Mouse (Mus musculus): Measurements from ENCODE around the gene Adamts8. TPM values are rescaled to one million over a fixed set of nuclear protein-coding genes. Genes with fewer than 3 reads are reported as not detected.

Adamts8 gene
- polyA plus RNA-seq, 1 experiment from 2014 or later = 0.13 TPM

DNA sequence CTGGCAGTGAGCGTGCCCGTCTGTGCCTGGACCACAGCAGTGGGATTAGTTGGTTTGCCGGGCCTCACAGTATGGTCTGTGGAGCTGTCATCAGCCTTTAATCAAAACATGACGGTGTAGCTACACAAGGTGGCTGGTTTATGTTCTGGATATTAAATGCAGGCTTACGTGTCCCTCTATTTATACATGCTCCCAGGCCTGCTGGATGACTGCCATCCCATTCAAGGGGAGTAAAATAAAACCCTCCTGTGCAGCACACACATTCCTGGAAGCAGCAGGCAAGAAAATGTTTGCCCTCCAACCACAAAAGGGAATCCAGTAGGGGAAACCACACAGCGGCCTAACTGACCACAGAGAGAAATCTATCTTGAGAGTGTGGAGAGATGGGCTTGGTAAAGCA, 43.4 kb downstream of the Adamts8 start:
- no peak for ATAC-seq (ENCODE audit: insufficient read depth)
- Histone ChIP-seq H3K27me3 (peaks cover 3% of the 10 kb centered on the region; the same call in 1 of the 2 replicates), H3K9me3 (replicated peaks) (no peaks in the 10 kb centered on the region), H3K36me3 (replicated peaks) (no peaks in the 10 kb centered on the region), H3K4me3 (replicated peaks) (no peak overlapping the region), H3K27ac (replicated peaks) (no peak overlapping the region), H3K4me2 (no peak overlapping the region), H3K9ac (no peak overlapping the region), H3K4me1 (replicated peaks) (no peaks in the 10 kb centered on the region)
- 52% methylated on average over 6 of the region's 6 CpGs for WGBS (ENCODE audit: insufficient replicate concordance)

DNA sequence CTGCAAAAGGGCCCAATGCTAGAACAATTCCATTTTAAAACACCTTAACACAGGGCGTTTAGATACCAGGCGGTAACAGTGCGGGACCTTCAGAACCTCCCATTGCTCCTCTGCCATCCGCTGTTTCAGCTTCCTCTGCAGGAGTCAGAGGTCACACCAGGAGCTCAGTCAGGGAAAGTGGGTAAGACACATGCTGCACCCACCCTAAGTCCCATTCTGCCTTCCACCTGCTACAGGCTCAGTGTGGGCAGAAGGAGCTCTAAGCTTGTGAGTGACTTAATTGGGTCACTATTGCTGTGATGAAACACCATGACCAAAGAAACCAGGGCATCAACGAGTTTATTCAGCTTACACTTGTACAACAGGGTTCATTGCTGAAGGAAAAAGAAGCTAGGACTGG, 50.7 kb downstream of the Adamts8 start:
- 62% methylated on average over 5 of the region's 5 CpGs for WGBS (ENCODE audit: insufficient replicate concordance)
- ATAC-seq (ENCODE audit: insufficient read depth) = no peak
- no peak overlapping the region for H3K4me3 ChIP-seq (replicated peaks)
- no peak overlapping the region for H3K4me2 ChIP-seq
- H3K27ac ChIP-seq (replicated peaks) = no peak overlapping the region
- no peak overlapping the region for H3K9ac ChIP-seq
- no peaks in the 10 kb centered on the region for H3K4me1 ChIP-seq (replicated peaks)
- H3K9me3 ChIP-seq (replicated peaks) = no peaks in the 10 kb centered on the region
- no peaks in the 10 kb centered on the region for H3K27me3 ChIP-seq
- no peaks in the 10 kb centered on the region for H3K36me3 ChIP-seq (replicated peaks)

- H3K4me1 ChIP-seq (replicated peaks) = no peaks in the 10 kb centered on the region
- H3K36me3 ChIP-seq (replicated peaks) = no peaks in the 10 kb centered on the region
- 60% methylated on average over 12 of the region's 12 CpGs for WGBS (ENCODE audit: insufficient replicate concordance)
- no peak overlapping the region for H3K27ac ChIP-seq (replicated peaks)
- H3K27me3 ChIP-seq = no peaks in the 10 kb centered on the region
- no peak overlapping the region for H3K4me2 ChIP-seq
- ATAC-seq (ENCODE audit: insufficient read depth) = no peak
- no peaks in the 10 kb centered on the region for H3K9me3 ChIP-seq (replicated peaks)
- H3K9ac ChIP-seq = no peak overlapping the region
- no peak overlapping the region for H3K4me3 ChIP-seq (replicated peaks)
Observed at GRCm38 (mm10) chr9:30996590-30997562, 54.5 kb downstream of the Adamts8 start.

DNA sequence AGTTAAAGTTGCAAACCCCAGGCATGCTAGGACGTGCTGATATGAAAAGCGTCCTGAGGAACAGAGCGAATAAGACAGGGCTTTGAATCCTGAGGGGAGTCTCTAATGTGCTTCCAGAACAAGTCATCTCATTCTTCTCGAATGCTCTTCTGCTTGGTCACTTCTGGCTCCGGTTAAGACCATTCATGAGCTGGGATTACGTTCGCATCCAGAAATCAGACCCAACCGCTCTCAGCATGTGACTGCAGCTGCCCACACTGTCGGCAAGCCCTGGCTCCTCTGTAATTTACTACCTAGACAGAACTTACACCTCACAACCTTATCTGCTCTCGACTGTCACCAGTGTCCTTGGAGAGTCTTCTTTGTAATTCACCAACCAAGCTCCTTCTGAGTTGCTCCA, 58.3 kb downstream of the Adamts8 start:
- Histone ChIP-seq H3K4me3 (replicated peaks) (no peak overlapping the region), H3K27ac (replicated peaks) (no peak overlapping the region), H3K9ac (no peak overlapping the region), H3K36me3 (replicated peaks) (no peaks in the 10 kb centered on the region), H3K4me1 (replicated peaks) (no peaks in the 10 kb centered on the region), H3K4me2 (no peak overlapping the region), H3K27me3 (no peaks in the 10 kb centered on the region), H3K9me3 (replicated peaks) (no peaks in the 10 kb centered on the region)
- 66% methylated on average over 10 of the region's 10 CpGs for WGBS (ENCODE audit: insufficient replicate concordance)
- ATAC-seq (ENCODE audit: insufficient read depth) = no peak

DNA sequence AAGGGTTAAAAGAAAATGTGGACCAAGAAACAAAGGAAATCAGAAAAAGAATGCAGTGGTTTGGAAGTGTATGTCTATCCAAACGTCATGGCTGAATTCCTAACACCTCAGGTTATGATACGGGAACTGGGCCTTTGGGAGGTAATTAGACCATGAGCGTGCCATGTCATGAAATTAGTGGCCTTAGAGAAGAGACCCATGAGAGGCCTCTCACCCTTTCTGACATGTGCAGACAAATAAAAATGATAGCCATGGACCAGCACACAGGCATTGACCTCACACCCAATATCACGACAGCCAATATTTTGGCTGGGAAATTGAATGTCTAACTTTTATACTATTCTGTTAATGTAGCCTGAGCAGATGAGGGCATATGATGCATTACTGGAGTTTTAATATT, 60.2 kb downstream of the Adamts8 start:
- no peaks in the 10 kb centered on the region for H3K27me3 ChIP-seq
- 63% methylated on average over 4 of the region's 4 CpGs for WGBS (ENCODE audit: insufficient replicate concordance)
- ATAC-seq (ENCODE audit: insufficient read depth) = no peak

DNA sequence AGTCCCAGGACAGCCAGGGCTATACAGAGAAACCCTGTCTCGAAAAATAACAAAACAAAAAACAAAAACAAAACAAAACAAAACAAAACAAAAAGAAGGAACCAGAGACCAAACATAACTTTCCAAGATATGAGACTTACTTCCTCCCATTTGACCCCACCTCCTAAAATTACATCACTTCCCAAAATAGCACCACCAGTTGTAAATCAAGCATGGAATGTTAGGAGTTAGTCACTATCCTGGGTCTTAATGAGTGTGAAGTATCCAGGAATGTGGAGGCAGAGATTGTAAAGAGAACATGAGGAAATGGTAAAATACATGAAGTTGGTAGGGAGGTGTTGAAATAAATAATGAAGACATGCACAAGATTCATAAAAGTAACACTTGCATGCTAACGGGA, 67.0 kb downstream of the Adamts8 start:
- no peaks in the 10 kb centered on the region for H3K36me3 ChIP-seq (replicated peaks)
- H3K4me1 ChIP-seq (replicated peaks) = no peaks in the 10 kb centered on the region
- H3K27me3 ChIP-seq = no peaks in the 10 kb centered on the region
- no peak overlapping the region for H3K27ac ChIP-seq (replicated peaks)
- H3K9me3 ChIP-seq (replicated peaks) = no peaks in the 10 kb centered on the region
- no peak overlapping the region for H3K4me3 ChIP-seq (replicated peaks)
- no peak overlapping the region for H3K4me2 ChIP-seq
- ATAC-seq (ENCODE audit: insufficient read depth) = no peak
- no peak overlapping the region for H3K9ac ChIP-seq
- 51% methylated on average over 2 of the region's 2 CpGs for WGBS (ENCODE audit: insufficient replicate concordance)

More for the DNA sequence above, 60.2 kb downstream of the Adamts8 start:
- Histone ChIP-seq H3K9me3 (replicated peaks) (no peaks in the 10 kb centered on the region), H3K27ac (replicated peaks) (no peak overlapping the region), H3K9ac (no peak overlapping the region), H3K4me3 (replicated peaks) (no peak overlapping the region), H3K4me2 (no peak overlapping the region), H3K36me3 (replicated peaks) (no peaks in the 10 kb centered on the region), H3K4me1 (replicated peaks) (no peaks in the 10 kb centered on the region)

- H3K27ac ChIP-seq (replicated peaks) = no peak overlapping the region
- no peaks in the 10 kb centered on the region for H3K9me3 ChIP-seq (replicated peaks)
- H3K27me3 ChIP-seq = no peaks in the 10 kb centered on the region
- no peak for ATAC-seq (ENCODE audit: insufficient read depth)
- H3K9ac ChIP-seq = no peak overlapping the region
- no peaks in the 10 kb centered on the region for H3K36me3 ChIP-seq (replicated peaks)
- H3K4me1 ChIP-seq (replicated peaks) = no peaks in the 10 kb centered on the region
- H3K4me3 ChIP-seq (replicated peaks) = no peak overlapping the region
- WGBS (ENCODE audit: insufficient replicate concordance) = 36% methylated on average over 3 of the region's 3 CpGs
- no peak overlapping the region for H3K4me2 ChIP-seq
Observed at GRCm38 (mm10) chr9:31010040-31010439, 67.7 kb downstream of the Adamts8 start.

DNA sequence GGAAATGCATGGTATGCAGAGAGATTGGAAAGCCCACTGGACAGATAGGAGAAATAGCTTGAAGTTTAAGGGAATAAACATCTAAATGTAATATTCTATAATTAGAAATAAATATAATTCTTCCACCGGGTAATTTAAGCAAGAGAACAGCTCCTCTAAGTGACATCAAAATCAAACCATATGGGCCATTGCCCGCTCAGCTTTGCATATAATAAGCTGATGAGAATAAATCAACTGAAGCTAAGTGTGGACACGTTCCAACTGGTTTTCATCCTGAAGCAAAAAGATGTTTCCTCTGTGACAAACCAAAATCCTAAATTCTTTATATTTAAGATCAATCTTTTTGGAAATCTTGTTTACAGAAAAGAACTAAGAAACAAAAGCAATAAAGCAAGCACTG, 68.4 kb downstream of the Adamts8 start:
- Histone ChIP-seq H3K27ac (replicated peaks) (no peak overlapping the region), H3K9me3 (replicated peaks) (no peaks in the 10 kb centered on the region), H3K4me3 (replicated peaks) (no peak overlapping the region), H3K9ac (no peak overlapping the region), H3K4me1 (replicated peaks) (no peaks in the 10 kb centered on the region), H3K27me3 (no peaks in the 10 kb centered on the region), H3K4me2 (no peak overlapping the region), H3K36me3 (replicated peaks) (no peaks in the 10 kb centered on the region)
- WGBS (ENCODE audit: insufficient replicate concordance) = 59% methylated on average over 3 of the region's 3 CpGs
- ATAC-seq (ENCODE audit: insufficient read depth) = no peak

- no peak overlapping the region for H3K4me2 ChIP-seq
- no peak overlapping the region for H3K4me3 ChIP-seq (replicated peaks)
- 9% methylated on average over 1 of the region's 1 CpGs for whole genome bisulfite sequencing (ENCODE audit: insufficient replicate concordance)
- no peaks in the 10 kb centered on the region for H3K9me3 ChIP-seq (replicated peaks)
- H3K9ac ChIP-seq = no peak overlapping the region
- ATAC-seq (ENCODE audit: insufficient read depth) = no peak
- H3K4me1 ChIP-seq (replicated peaks) = no peaks in the 10 kb centered on the region
- H3K27ac ChIP-seq (replicated peaks) = no peak overlapping the region
- H3K36me3 ChIP-seq (replicated peaks) = no peaks in the 10 kb centered on the region
- no peaks in the 10 kb centered on the region for H3K27me3 ChIP-seq
Observed at GRCm38 (mm10) chr9:31011533-31011932, 69.2 kb downstream of the Adamts8 start.

GRCm38 (mm10) chr9:31012674-31013073, 70.3 kb downstream of the Adamts8 start:
- WGBS (ENCODE audit: insufficient replicate concordance) = 59% methylated on average over 4 of the region's 4 CpGs

DNA sequence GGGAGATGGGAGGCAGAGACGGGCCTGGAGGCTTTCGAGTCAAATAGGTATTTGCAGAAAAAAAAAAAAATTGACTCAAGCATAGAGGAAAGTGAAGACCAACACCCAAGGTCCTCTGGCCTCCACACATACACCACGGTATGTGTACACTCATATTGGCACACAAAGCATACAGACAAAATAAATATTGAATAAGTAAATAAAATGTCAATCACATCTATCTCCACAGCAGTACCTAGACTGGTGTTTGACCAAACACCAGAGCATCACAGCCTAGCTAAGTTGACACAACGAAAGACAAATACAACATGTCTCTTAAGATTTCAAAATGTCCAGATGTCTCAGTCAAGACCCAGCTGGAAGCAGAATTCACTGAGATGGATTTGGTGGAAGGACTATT, 71.1 kb downstream of the Adamts8 start:
- Histone ChIP-seq H3K4me3 (replicated peaks) (no peak overlapping the region), H3K9ac (no peak overlapping the region), H3K36me3 (replicated peaks) (no peaks in the 10 kb centered on the region), H3K4me2 (no peak overlapping the region), H3K27me3 (no peaks in the 10 kb centered on the region), H3K27ac (replicated peaks) (no peak overlapping the region), H3K9me3 (replicated peaks) (no peaks in the 10 kb centered on the region), H3K4me1 (replicated peaks) (no peaks in the 10 kb centered on the region)
- WGBS (ENCODE audit: insufficient replicate concordance) = 47% methylated on average over 4 of the region's 4 CpGs
- ATAC-seq (ENCODE audit: insufficient read depth) = no peak; the same call in 1 of the 2 replicates

More at GRCm38 (mm10) chr9:31012674-31013073, 70.3 kb downstream of the Adamts8 start:
- H3K9me3 ChIP-seq (replicated peaks) = no peaks in the 10 kb centered on the region
- no peaks in the 10 kb centered on the region for H3K4me1 ChIP-seq (replicated peaks)
- no peaks in the 10 kb centered on the region for H3K36me3 ChIP-seq (replicated peaks)
- ATAC-seq (ENCODE audit: insufficient read depth) = no peak
- H3K27ac ChIP-seq (replicated peaks) = no peak overlapping the region
- H3K4me2 ChIP-seq = no peak overlapping the region
- no peak overlapping the region for H3K9ac ChIP-seq
- H3K27me3 ChIP-seq = no peaks in the 10 kb centered on the region
- H3K4me3 ChIP-seq (replicated peaks) = no peak overlapping the region
